Mouse (Mus musculus): ENCODE measurements at regions not wholly inside any gene's neighbourhood (a gene's known extent, or its start where the extent isn't known, plus 50 kb on each side); places are given as distances from the start of the nearest gene placed in this dataset.
A peak's percentile ranks its signal among the peaks of the same experiment; 100 is the strongest.

GRCm38 (mm10) chr11:45719821-45720220 is 132.0 kb upstream of the Clint1 start:
- ATAC-seq (ENCODE audit: low FRiP score) (no peak), DNase-seq (ENCODE audit: low spot score) (no peak)
- H3K4me3 ChIP-seq (replicated peaks; ENCODE audit: low read length): no peak overlapping the region
- H3K4me2 ChIP-seq (replicated peaks): no peak overlapping the region
- H3K27ac ChIP-seq: no peak overlapping the region
- H3K36me3 ChIP-seq (replicated peaks; ENCODE audit: control insufficient read depth, insufficient read depth): no peaks in the 10 kb centered on the region
- H3K9ac ChIP-seq: no peak overlapping the region
- no peaks in the 10 kb centered on the region for H3K27me3 ChIP-seq (ENCODE audit: control insufficient read depth, insufficient read depth, low read length)
- no peaks in the 10 kb centered on the region for H3K9me3 ChIP-seq (ENCODE audit: control insufficient read depth, low read length)
- no peaks in the 10 kb centered on the region for H3K4me1 ChIP-seq (replicated peaks; ENCODE audit: control insufficient read depth, insufficient read depth, low read length)
- WGBS: 90% methylated on average over 6 of the region's 6 CpGs

DNA sequence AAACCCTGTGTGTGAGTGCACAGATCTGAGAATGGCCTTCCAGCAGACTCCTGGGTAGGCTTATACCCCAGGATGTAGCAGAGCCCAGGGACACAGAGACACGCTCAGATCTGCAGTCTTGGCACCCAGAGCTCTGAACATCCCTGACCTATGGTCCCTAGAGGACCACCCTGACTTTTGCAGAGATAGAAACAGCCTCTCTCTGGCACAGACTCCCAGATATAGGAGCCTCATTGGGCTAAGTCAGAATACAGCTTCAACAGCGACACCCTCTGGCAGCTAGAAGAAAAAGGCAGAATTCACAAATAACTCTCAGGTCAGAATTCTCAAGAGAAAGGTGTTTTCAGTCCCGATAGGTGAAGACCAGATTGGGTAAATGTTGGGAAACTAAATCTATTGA is 115.3 kb upstream of the Clint1 start:
- Histone ChIP-seq H3K27ac (no peak overlapping the region), H3K4me2 (replicated peaks) (no peak overlapping the region)

GRCm38 (mm10) chr11:45738331-45738730 is 113.5 kb upstream of the Clint1 start:
- H3K36me3 ChIP-seq (replicated peaks; ENCODE audit: control insufficient read depth, insufficient read depth): no peaks in the 10 kb centered on the region
- DNase-seq (ENCODE audit: low spot score): no peak
- WGBS: 84% methylated on average over 6 of the region's 6 CpGs
- H3K27me3 ChIP-seq (ENCODE audit: control insufficient read depth, insufficient read depth, low read length): no peaks in the 10 kb centered on the region
- H3K9me3 ChIP-seq (ENCODE audit: control insufficient read depth, low read length): no peaks in the 10 kb centered on the region
- no peak overlapping the region for H3K4me3 ChIP-seq (replicated peaks; ENCODE audit: low read length)
- no peak overlapping the region for H3K4me2 ChIP-seq (replicated peaks)
- no peaks in the 10 kb centered on the region for H3K4me1 ChIP-seq (replicated peaks; ENCODE audit: control insufficient read depth, insufficient read depth, low read length)
- ATAC-seq (ENCODE audit: low FRiP score): no peak
- no peak overlapping the region for H3K27ac ChIP-seq
- no peak overlapping the region for H3K9ac ChIP-seq

More for the DNA sequence above, 115.3 kb upstream of the Clint1 start:
- Histone ChIP-seq H3K27me3 (ENCODE audit: control insufficient read depth, insufficient read depth, low read length) (no peaks in the 10 kb centered on the region), H3K9me3 (ENCODE audit: control insufficient read depth, low read length) (no peaks in the 10 kb centered on the region), H3K36me3 (replicated peaks; ENCODE audit: control insufficient read depth, insufficient read depth) (no peaks in the 10 kb centered on the region), H3K4me1 (replicated peaks; ENCODE audit: control insufficient read depth, insufficient read depth, low read length) (no peaks in the 10 kb centered on the region), H3K9ac (no peak overlapping the region), H3K4me3 (replicated peaks; ENCODE audit: low read length) (no peak overlapping the region)
- no peak for ATAC-seq (ENCODE audit: low FRiP score)
- 43% methylated on average over 3 of the region's 3 CpGs for WGBS
- DNase-seq (ENCODE audit: low spot score): no peak

GRCm38 (mm10) chr11:45745941-45746340 is 105.9 kb upstream of the Clint1 start:
- 86% methylated on average over 2 of the region's 2 CpGs for WGBS
- Histone ChIP-seq H3K4me2 (replicated peaks) (no peak overlapping the region), H3K27me3 (ENCODE audit: control insufficient read depth, insufficient read depth, low read length) (no peaks in the 10 kb centered on the region), H3K4me1 (replicated peaks; ENCODE audit: control insufficient read depth, insufficient read depth, low read length) (no peaks in the 10 kb centered on the region), H3K9me3 (ENCODE audit: control insufficient read depth, low read length) (no peaks in the 10 kb centered on the region), H3K4me3 (replicated peaks; ENCODE audit: low read length) (no peak overlapping the region), H3K27ac (no peak overlapping the region), H3K9ac (no peak overlapping the region), H3K36me3 (replicated peaks; ENCODE audit: control insufficient read depth, insufficient read depth) (no peaks in the 10 kb centered on the region)
- DNase-seq (ENCODE audit: low spot score) (no peak), ATAC-seq (ENCODE audit: low FRiP score) (no peak)

GRCm38 (mm10) chr11:45750249-45750648 is 101.6 kb upstream of the Clint1 start:
- WGBS: 80% methylated on average over 2 of the region's 2 CpGs
- no peak overlapping the region for H3K4me3 ChIP-seq (replicated peaks; ENCODE audit: low read length)
- H3K4me2 ChIP-seq (replicated peaks): no peak overlapping the region
- no peaks in the 10 kb centered on the region for H3K27me3 ChIP-seq (ENCODE audit: control insufficient read depth, insufficient read depth, low read length)
- DNase-seq (ENCODE audit: low spot score): no peak
- H3K9ac ChIP-seq: no peak overlapping the region
- H3K36me3 ChIP-seq (replicated peaks; ENCODE audit: control insufficient read depth, insufficient read depth): no peaks in the 10 kb centered on the region
- H3K4me1 ChIP-seq (replicated peaks; ENCODE audit: control insufficient read depth, insufficient read depth, low read length): no peaks in the 10 kb centered on the region
- H3K27ac ChIP-seq: no peak overlapping the region
- no peak for ATAC-seq (ENCODE audit: low FRiP score)
- no peaks in the 10 kb centered on the region for H3K9me3 ChIP-seq (ENCODE audit: control insufficient read depth, low read length)

- DNase-seq (ENCODE audit: low spot score) (peak; percentile 74), ATAC-seq (ENCODE audit: low FRiP score) (no peak; the same call in 1 of the 2 replicates)
- H3K27me3 ChIP-seq (ENCODE audit: control insufficient read depth, insufficient read depth, low read length): no peaks in the 10 kb centered on the region
- no peaks in the 10 kb centered on the region for H3K36me3 ChIP-seq (replicated peaks; ENCODE audit: control insufficient read depth, insufficient read depth)
- H3K4me3 ChIP-seq (replicated peaks; ENCODE audit: low read length): no peak overlapping the region
- H3K9me3 ChIP-seq (ENCODE audit: control insufficient read depth, low read length): no peaks in the 10 kb centered on the region
- no peak overlapping the region for H3K27ac ChIP-seq
- no peaks in the 10 kb centered on the region for H3K4me1 ChIP-seq (replicated peaks; ENCODE audit: control insufficient read depth, insufficient read depth, low read length)
- H3K9ac ChIP-seq: no peak overlapping the region
- WGBS: 44% methylated on average over 1 of the region's 1 CpGs
- H3K4me2 ChIP-seq (replicated peaks): no peak overlapping the region
These were observed 99.6 kb upstream of the Clint1 start for GRCm38 (mm10) chr11:45752237-45752636.

GRCm38 (mm10) chr11:45752791-45753190 is 99.1 kb upstream of the Clint1 start:
- ATAC-seq (ENCODE audit: low FRiP score) (no peak), DNase-seq (ENCODE audit: low spot score) (no peak)
- H3K27ac ChIP-seq: no peak overlapping the region
- H3K4me1 ChIP-seq (replicated peaks; ENCODE audit: control insufficient read depth, insufficient read depth, low read length): no peaks in the 10 kb centered on the region
- H3K36me3 ChIP-seq (replicated peaks; ENCODE audit: control insufficient read depth, insufficient read depth): no peaks in the 10 kb centered on the region
- H3K4me3 ChIP-seq (replicated peaks; ENCODE audit: low read length): no peak overlapping the region
- H3K9ac ChIP-seq: no peak overlapping the region
- H3K27me3 ChIP-seq (ENCODE audit: control insufficient read depth, insufficient read depth, low read length): no peaks in the 10 kb centered on the region
- H3K9me3 ChIP-seq (ENCODE audit: control insufficient read depth, low read length): no peaks in the 10 kb centered on the region
- WGBS: 69% methylated on average over 2 of the region's 2 CpGs
- no peak overlapping the region for H3K4me2 ChIP-seq (replicated peaks)

DNA sequence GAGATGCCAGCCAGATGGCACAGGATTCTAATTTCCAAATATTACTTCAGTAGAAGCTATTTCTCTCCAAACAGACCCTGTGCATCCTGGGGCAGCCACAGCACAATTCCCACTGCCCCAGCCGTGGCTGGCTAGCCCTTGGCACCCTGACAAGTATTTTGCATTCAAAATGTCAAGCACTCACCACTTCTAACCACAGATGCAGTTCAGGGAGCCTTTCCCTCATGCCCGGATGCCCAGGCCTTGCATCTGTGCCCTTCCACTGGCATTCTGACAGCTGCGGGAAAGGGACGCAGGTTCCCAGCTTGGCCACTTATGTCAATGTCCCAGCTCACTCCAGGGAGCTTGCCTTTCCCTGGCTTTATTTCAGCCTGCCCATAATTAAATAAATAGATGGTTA is 84.8 kb upstream of the Clint1 start:
- Histone ChIP-seq H3K4me1 (replicated peaks; ENCODE audit: control insufficient read depth, insufficient read depth, low read length) (peaks cover 5% of the 10 kb centered on the region; the same call in 1 of the 2 replicates), H3K4me2 (replicated peaks) (no peak overlapping the region), H3K9me3 (ENCODE audit: control insufficient read depth, low read length) (no peaks in the 10 kb centered on the region), H3K4me3 (replicated peaks; ENCODE audit: low read length) (no peak overlapping the region), H3K27ac (no peak overlapping the region), H3K36me3 (replicated peaks; ENCODE audit: control insufficient read depth, insufficient read depth) (no peaks in the 10 kb centered on the region), H3K9ac (no peak overlapping the region), H3K27me3 (ENCODE audit: control insufficient read depth, insufficient read depth, low read length) (no peaks in the 10 kb centered on the region)
- WGBS: 35% methylated on average over 4 of the region's 4 CpGs
- DNase-seq (ENCODE audit: low spot score) (peak; percentile 58), ATAC-seq (ENCODE audit: low FRiP score) (peak; percentile 70; the same call in 1 of the 2 replicates)

DNA sequence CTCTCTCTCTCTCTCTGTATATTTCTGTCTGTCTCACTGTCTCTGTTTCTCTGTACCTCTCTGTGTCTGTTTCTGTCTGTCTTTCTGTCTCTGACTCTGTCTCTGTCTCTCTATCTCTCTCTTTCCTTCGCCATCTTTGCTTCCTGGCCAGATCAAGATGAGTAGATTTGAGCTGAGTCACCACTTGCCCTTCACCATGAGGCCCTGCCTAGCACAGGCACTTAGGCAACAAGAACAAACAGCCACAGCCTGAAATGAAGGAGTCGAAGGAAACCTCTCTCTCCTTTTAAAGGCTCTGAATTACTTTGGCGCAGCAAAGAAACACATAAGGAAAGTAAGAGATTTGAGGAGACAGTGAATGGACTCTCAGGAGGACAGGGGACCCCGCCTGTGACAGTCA is 69.4 kb upstream of the Clint1 start:
- ATAC-seq (ENCODE audit: low FRiP score) (no peak), DNase-seq (ENCODE audit: low spot score) (no peak)
- H3K9ac ChIP-seq: no peak overlapping the region
- 0 out of 2 replicates have a peak, but pooled peaks cover 5% of the 10 kb centered on the region for H3K4me1 ChIP-seq (replicated peaks; ENCODE audit: control insufficient read depth, insufficient read depth, low read length)
- no peaks in the 10 kb centered on the region for H3K27me3 ChIP-seq (ENCODE audit: control insufficient read depth, insufficient read depth, low read length)
- no peaks in the 10 kb centered on the region for H3K36me3 ChIP-seq (replicated peaks; ENCODE audit: control insufficient read depth, insufficient read depth)
- H3K9me3 ChIP-seq (ENCODE audit: control insufficient read depth, low read length): no peaks in the 10 kb centered on the region
- 93% methylated on average over 4 of the region's 4 CpGs for WGBS
- H3K27ac ChIP-seq: no peak overlapping the region
- no peak overlapping the region for H3K4me2 ChIP-seq (replicated peaks)
- no peak overlapping the region for H3K4me3 ChIP-seq (replicated peaks; ENCODE audit: low read length)

DNA sequence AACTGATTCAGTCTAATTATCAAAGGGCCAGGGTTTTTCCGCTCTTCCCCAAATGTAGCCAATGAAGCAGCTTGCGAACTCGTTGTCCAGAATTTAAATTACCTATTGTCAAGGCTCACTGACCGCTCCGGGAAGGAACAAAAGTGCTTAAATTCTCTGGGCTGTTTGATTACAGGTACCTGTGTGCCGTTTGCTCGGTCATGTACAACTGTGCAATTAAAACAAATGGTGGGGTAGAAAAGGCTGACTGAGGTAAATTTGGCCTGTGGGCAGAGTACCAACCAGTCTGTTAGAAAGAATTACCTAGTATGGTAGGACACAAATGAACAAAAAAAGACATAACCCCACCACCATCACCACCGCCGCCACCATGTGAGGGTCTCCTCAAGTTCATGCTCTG is 66.0 kb upstream of the Clint1 start:
- H3K36me3 ChIP-seq (replicated peaks; ENCODE audit: control insufficient read depth, insufficient read depth): no peaks in the 10 kb centered on the region
- no peak overlapping the region for H3K9ac ChIP-seq
- WGBS: 63% methylated on average over 9 of the region's 9 CpGs
- 0 out of 2 replicates have a peak, but pooled peaks cover 5% of the 10 kb centered on the region for H3K4me1 ChIP-seq (replicated peaks; ENCODE audit: control insufficient read depth, insufficient read depth, low read length)
- H3K4me3 ChIP-seq (replicated peaks; ENCODE audit: low read length): no peak overlapping the region
- H3K27ac ChIP-seq: no peak overlapping the region
- DNase-seq (ENCODE audit: low spot score) (no peak), ATAC-seq (ENCODE audit: low FRiP score) (no peak)
- H3K27me3 ChIP-seq (ENCODE audit: control insufficient read depth, insufficient read depth, low read length): no peaks in the 10 kb centered on the region
- H3K4me2 ChIP-seq (replicated peaks): no peak overlapping the region
- H3K9me3 ChIP-seq (ENCODE audit: control insufficient read depth, low read length): no peaks in the 10 kb centered on the region

Measured in hindbrain, embryonic 14.5 days (tissue).